Mouse (Mus musculus) megakaryocyte-erythroid progenitor cell, adult 5 weeks (primary cell): ENCODE measurements around the gene Ngb. TPM values are rescaled to one million over a fixed set of nuclear protein-coding genes. Genes with fewer than 3 reads are reported as not detected.

Source experiments
- polyA plus RNA-seq: library from polyadenylated mRNA; stranded (reverse); fragments of >175 nt; gene quantifications from 2 replicates; pipeline ENCODE4 v1.2.3, GENCODE M21; 2012

Ngb gene
- polyA plus RNA-seq, result 0.06 TPM in 1 of 2 replicates, not detected in the other

DNA sequence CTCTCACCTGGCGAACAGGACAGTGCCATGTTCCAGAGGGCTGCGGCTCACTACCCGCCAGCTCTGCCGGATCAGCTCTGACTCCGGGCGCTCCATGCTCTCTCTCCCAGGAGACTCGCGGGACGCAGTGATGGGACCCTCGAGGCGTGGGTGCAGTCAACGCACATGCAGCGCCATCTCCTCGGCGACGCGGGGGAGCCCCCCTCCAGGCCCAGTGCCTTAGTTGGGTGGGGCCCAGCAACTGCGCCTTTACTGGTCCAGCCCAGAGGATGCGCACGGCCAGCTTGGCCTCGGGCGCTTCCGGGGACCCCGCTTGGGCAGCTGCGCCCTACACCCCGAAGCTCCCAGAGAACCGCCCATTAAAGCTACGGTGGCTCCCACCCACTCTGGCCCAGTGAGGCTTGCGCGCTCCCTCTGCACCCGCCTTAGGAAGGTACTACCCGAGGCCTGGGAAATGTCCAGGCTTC, at the start of gene Ngb:
TSS of gene Ngb (minus strand) at position 375 of the 467 bp plus-strand sequence.

DNA sequence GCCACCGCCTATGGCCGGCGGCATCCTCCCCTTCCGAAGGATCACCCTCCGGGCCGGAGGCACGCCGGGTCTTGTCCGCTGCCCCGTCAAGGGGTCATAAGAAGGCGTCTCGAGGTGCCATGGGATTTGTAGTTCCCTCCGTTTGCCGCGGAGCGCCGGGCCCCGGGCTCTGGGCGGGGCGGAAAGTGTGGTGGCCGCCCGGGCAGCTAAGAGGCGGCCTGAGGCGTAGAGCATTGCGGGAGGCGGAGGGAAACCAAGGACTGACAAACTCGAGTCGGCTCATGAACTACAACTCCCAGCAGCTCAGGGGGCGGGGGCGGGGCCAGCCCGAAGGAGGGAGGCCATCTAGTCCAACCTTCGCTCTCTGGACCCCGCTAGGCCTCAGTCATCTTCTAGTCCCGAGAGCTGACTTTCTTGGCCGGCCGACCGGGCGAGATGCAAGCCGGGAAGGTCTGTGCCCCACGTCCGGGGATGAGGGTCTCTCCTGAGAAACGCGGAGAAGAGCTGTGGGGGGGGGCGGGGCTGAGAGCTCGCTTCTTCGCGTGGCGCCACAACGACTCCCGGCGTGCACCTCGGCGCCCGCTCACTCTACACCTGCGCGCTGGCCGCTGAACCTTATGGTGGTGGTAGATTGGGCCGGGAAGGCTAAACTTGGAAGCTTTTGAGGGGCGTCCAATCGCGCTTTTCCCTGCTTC, 45.2 kb upstream of the Ngb start, which contains the start of gene Pomt2:
TSS of gene Pomt2 (minus strand) at position 574 of the 695 bp plus-strand sequence.

DNA sequence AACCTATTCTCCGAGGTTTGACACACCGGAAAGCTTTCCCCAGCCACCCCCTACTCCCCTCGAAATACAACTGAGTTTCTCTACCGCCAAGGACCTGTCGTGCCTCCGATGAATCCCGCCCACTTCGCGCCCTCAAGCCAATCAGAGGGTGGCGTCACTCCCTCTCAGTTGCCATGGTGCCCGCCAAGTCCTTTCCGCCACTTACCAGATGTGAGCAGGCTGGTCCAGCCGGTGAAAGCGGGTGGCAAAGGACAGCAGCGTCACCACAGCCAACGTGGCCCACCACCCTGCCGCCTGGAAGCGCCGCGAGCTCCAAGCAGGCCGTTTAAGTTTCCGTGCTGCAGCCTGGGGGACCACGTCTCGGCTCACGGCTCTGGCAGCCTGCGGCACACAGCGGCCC, 44.6 kb upstream of the Ngb start, which contains the start of gene Gstz1:
TSS of gene Gstz1 (plus strand) at position 200 of the 400 bp plus-strand sequence.

Other genes starting within 250 kb of the Ngb start
- 26.9 and 32.2 TPM in 2 replicates for gene Irf2bpl, start 217.7 kb downstream of the Ngb start, polyA plus RNA-seq
- gene Cipc, start 155.5 kb downstream of the Ngb start, polyA plus RNA-seq, result 12.5 and 15.2 TPM in 2 replicates
- gene Zdhhc22, start 112.1 kb downstream of the Ngb start, polyA plus RNA-seq, result not detected in 2 replicates
- gene Tmem63c, start 81.2 kb downstream of the Ngb start, polyA plus RNA-seq, result not detected in 2 replicates
- gene Gstz1, start 44.6 kb upstream of the Ngb start, polyA plus RNA-seq, result 4.7 and 5.7 TPM in 2 replicates
- gene Pomt2, start 45.4 kb upstream of the Ngb start, polyA plus RNA-seq, result 3.8 and 4.3 TPM in 2 replicates
- 0.05 and 0.06 TPM in 2 replicates for gene Samd15, start 97.2 kb upstream of the Ngb start, polyA plus RNA-seq
- gene Tmed8, start 97.9 kb upstream of the Ngb start, polyA plus RNA-seq, result 0.73 and 1.0 TPM in 2 replicates
- gene Noxred1, start 136.2 kb upstream of the Ngb start, polyA plus RNA-seq, result 0.05 TPM in 1 of 2 replicates, not detected in the other
- gene Vipas39, start 163.7 kb upstream of the Ngb start, polyA plus RNA-seq, result 1.6 and 3.7 TPM in 2 replicates
- gene Ahsa1, start 163.9 kb upstream of the Ngb start, polyA plus RNA-seq, result 149 and 180 TPM in 2 replicates
- not detected in 2 replicates for gene Ism2, start 197.2 kb upstream of the Ngb start, polyA plus RNA-seq